Mouse (Mus musculus) myocyte (in vitro differentiated cells): ENCODE measurements at regions not wholly inside any gene's neighbourhood (a gene's known extent, or its start where the extent isn't known, plus 50 kb on each side); places are given as distances from the start of the nearest gene placed in this dataset.

Experiments
- CEBPB ChIP-seq: IDR thresholded peaks from 2 replicates; pipeline ENCODE4 v1.6.1; 2011; ENCODE audit warnings: mild to moderate bottlenecking, moderate library complexity; ENCODE audit not compliant: poor library complexity, insufficient read depth, severe bottlenecking
- E2F4 ChIP-seq: IDR thresholded peaks from one replicate; pipeline ENCODE4 v1.6.1; 2011; ENCODE audit warnings: mild to moderate bottlenecking, control low read depth, moderate library complexity; ENCODE audit not compliant: insufficient read depth
- MAX ChIP-seq: IDR thresholded peaks from one replicate; pipeline ENCODE4 v1.6.1; 2011; ENCODE audit warnings: low read depth, mild to moderate bottlenecking, control low read depth
- MYOD1 ChIP-seq, 3 experiments: IDR thresholded peaks; one replicate each; pipeline ENCODE4 v1.6.1; 2011; ENCODE audit warnings: control low read depth in 2 of 3, low read depth in 2 of 3, mild to moderate bottlenecking in 2 of 3, moderate library complexity in 1 of 3; ENCODE audit not compliant: insufficient read length in 2 of 3, control insufficient read depth in 1 of 3
- MYOG ChIP-seq, 3 experiments: IDR thresholded peaks; one replicate each; pipeline ENCODE4 v1.6.1; 2011; ENCODE audit warnings: control low read depth in 2 of 3, low read depth in 2 of 3, mild to moderate bottlenecking in 2 of 3; ENCODE audit not compliant: insufficient read length in 2 of 3, control insufficient read depth in 1 of 3, insufficient read depth in 1 of 3
- POLR2A ChIP-seq: IDR thresholded peaks from one replicate; pipeline ENCODE4 v1.6.1; 2011; ENCODE audit warnings: low read depth, mild to moderate bottlenecking, control low read depth, moderate library complexity; ENCODE audit not compliant: insufficient read length
- POLR2AphosphoS2 ChIP-seq: IDR thresholded peaks from one replicate; pipeline ENCODE4 v1.6.1; 2011; ENCODE audit warnings: low read depth, control low read depth; ENCODE audit not compliant: insufficient read length
- REST ChIP-seq: IDR thresholded peaks from one replicate; pipeline ENCODE4 v1.6.1; 2011; ENCODE audit warnings: mild to moderate bottlenecking, control low read depth, moderate library complexity; ENCODE audit not compliant: insufficient read depth, insufficient read length
- SRF ChIP-seq: IDR thresholded peaks from one replicate; pipeline ENCODE4 v1.6.1; 2011; ENCODE audit warnings: low read depth; ENCODE audit not compliant: control insufficient read depth, insufficient read length
- TCF12 ChIP-seq: IDR thresholded peaks from one replicate; pipeline ENCODE4 v1.6.1; 2011; ENCODE audit warnings: mild to moderate bottlenecking, control low read depth; ENCODE audit not compliant: poor library complexity, insufficient read depth, severe bottlenecking
- TCF3 ChIP-seq: IDR thresholded peaks from one replicate; pipeline ENCODE4 v1.6.1; 2011; ENCODE audit warnings: low read depth, control low read depth; ENCODE audit not compliant: insufficient read length
- USF1 ChIP-seq: IDR thresholded peaks from one replicate; pipeline ENCODE4 v1.6.1; 2011; ENCODE audit warnings: low read depth, mild to moderate bottlenecking, control low read depth, moderate library complexity

- TF ChIP-seq CEBPB, result no peak
- no peak for TF ChIP-seq POLR2A
- no peak for TF ChIP-seq USF1
- TF ChIP-seq POLR2AphosphoS2, result no peak
- TF ChIP-seq MAX, result no peak
- TF ChIP-seq REST, result no peak
- TF ChIP-seq MYOG (IDR thresholded peaks at IDR 0.05; ENCODE audit: control insufficient read depth in 1 of 3, insufficient read depth in 1 of 3, insufficient read length in 2 of 3, low read depth in 2 of 3), result no peak
- no peak for TF ChIP-seq E2F4
- no peak for TF ChIP-seq MYOD1 (IDR thresholded peaks at IDR 0.05; ENCODE audit: control insufficient read depth in 1 of 3, insufficient read length in 2 of 3, low read depth in 2 of 3)
- TF ChIP-seq TCF12, result no peak
- TF ChIP-seq SRF, result no peak
- no peak for TF ChIP-seq TCF3
These were observed 389.1 kb upstream of the Maf start for GRCm38 (mm10) chr8:116096666-116097065.
